ENCODE assay signal across 15 mouse cellular contexts in genomic region chr7:43392349-43393121, GRCm38 (mm10). TPM values are rescaled to one million over a fixed set of nuclear protein-coding genes. Genes with fewer than 3 reads are reported as not detected.
DNase-seq lines count a peak whose midpoint lies in the region; ATAC-seq lines count a peak whose summit lies in the region.
"Had no signal": no experiment of that assay in that cellular context is flagged by ENCODE, and none has a peak within 500 bp of the region (broad histone marks: within the 10 kb centered on the region; RNA-seq: fewer than 3 reads in every experiment).

No protein-coding gene starts in this region.

- peak; percentile 84 for DNase-seq in heart, adult 11 months
- no peak for DNase-seq in heart, postnatal 4 days
- DNase-seq in lung, postnatal 36 days = peak; percentile 50
- no peak for DNase-seq in lung, postnatal 10 days
- peak; percentile 27 to 65 for DNase-seq in spleen, postnatal 4 days (ENCODE audit: low spot score in 2 of 2)
- no peak for DNase-seq in kidney, postnatal 25 days
- no peak for DNase-seq in urinary bladder, postnatal 36 days (ENCODE audit: low spot score in 2 of 2)
- DNase-seq: cerebellum, adult 2 months; gastrocnemius, postnatal 14 days; kidney, adult 8-10 months had no signal

- ATAC-seq in megakaryocyte, adult 5-6 weeks (ENCODE audit: poor library complexity, severe bottlenecking) = peak; percentile 91
- ATAC-seq: activated CD4-positive, CD25-positive, alpha-beta regulatory T cell, adult 4 months; forebrain, embryonic 16.5 days had no signal

RNA-seq across cellular contexts. Expression of gene Siglecg, which starts 15.5 kb away (rescaled TPM):
- total RNA-seq in heart, postnatal 4 days (2021) = under 1 TPM; 0.09 to 0.55 TPM
- total RNA-seq in megakaryocyte, adult 5-6 weeks (2015) = 13.9 and 14.7 TPM in 2 replicates
- 11.1 and 12.3 TPM in 2 replicates for total RNA-seq in megakaryocyte, adult 5-6 weeks (2017)

RNA-seq across cellular contexts. Expression of gene Lim2, which starts 34.9 kb away (rescaled TPM):
- total RNA-seq in heart, postnatal 4 days (2021) = not detected
- total RNA-seq in megakaryocyte, adult 5-6 weeks (2015) = not detected in 2 replicates
- not detected in 2 replicates for total RNA-seq in megakaryocyte, adult 5-6 weeks (2017)
- total RNA-seq: adrenal gland, postnatal 4 days; gastrocnemius, postnatal 14 days; left cerebral cortex, postnatal 10 days had no signal

RNA-seq across cellular contexts. Expression of gene Siglecf, which starts 41.4 kb away (rescaled TPM):
- under 1 TPM in 1 of 2 experiments, not detected in 1; 0.10 TPM for total RNA-seq in heart, postnatal 4 days (2021)
- total RNA-seq in megakaryocyte, adult 5-6 weeks (2015) = 9.6 and 9.9 TPM in 2 replicates
- total RNA-seq in megakaryocyte, adult 5-6 weeks (2017) = 6.5 and 8.7 TPM in 2 replicates
- total RNA-seq: gastrocnemius, postnatal 14 days had no signal

RNA-seq across cellular contexts. Expression of gene Nkg7, which starts 44.3 kb away (rescaled TPM):
- total RNA-seq in heart, postnatal 4 days (2021) = not detected
- 41.6 and 53.1 TPM in 2 replicates for total RNA-seq in megakaryocyte, adult 5-6 weeks (2015)
- 13.1 and 23.4 TPM in 2 replicates for total RNA-seq in megakaryocyte, adult 5-6 weeks (2017)
- total RNA-seq: gastrocnemius, postnatal 14 days; left cerebral cortex, postnatal 10 days had no signal

RNA-seq across cellular contexts. Expression of gene Cldnd2, which starts 48.0 kb away (rescaled TPM):
- not detected for total RNA-seq in heart, postnatal 4 days (2021)
- total RNA-seq in megakaryocyte, adult 5-6 weeks (2015) = not detected in 2 replicates
- total RNA-seq in megakaryocyte, adult 5-6 weeks (2017) = not detected in 2 replicates
- total RNA-seq: adrenal gland, postnatal 4 days; gastrocnemius, postnatal 14 days; left cerebral cortex, postnatal 10 days had no signal

Comparison
In these comparisons a context has a peak if more than half of its experiments do, and no peak if none do; other contexts are left out.
1. DNase-seq: peak in heart, adult 11 months (single experiment), lung, postnatal 36 days (single experiment) and spleen, postnatal 4 days (2 of 2); none in heart, postnatal 4 days (single experiment), lung, postnatal 10 days (single experiment), kidney, postnatal 25 days (0 of 2) and urinary bladder, postnatal 36 days (0 of 2).
2. RNA of gene Siglecg, which starts 15.5 kb away (total RNA-seq): 11.1 to 14.7 TPM in megakaryocyte, adult 5-6 weeks; 0.09 to 0.55 TPM in heart, postnatal 4 days; every median in the first group is over 4 times any median in the second.
3. RNA of gene Siglecf, which starts 41.4 kb away (total RNA-seq): 6.5 to 9.9 TPM in megakaryocyte, adult 5-6 weeks; 0.10 TPM in heart, postnatal 4 days; every median in the first group is over 4 times any median in the second.